In genomic region chr6:8148916-8149315, GRCm38 (mm10) we compare ENCODE assay signal across 27 mouse cellular contexts. TPM values are rescaled to one million over a fixed set of nuclear protein-coding genes. Genes with fewer than 3 reads are reported as not detected.
"Had no signal": no experiment of that assay in that cellular context is flagged by ENCODE, and none has a peak within 500 bp of the region (broad histone marks: within the 10 kb centered on the region; RNA-seq: fewer than 3 reads in every experiment).

No protein-coding gene starts in this region.

- H3K4me3 ChIP-seq: gastrocnemius, adult 2 months; heart, embryonic 10.5 days; heart, embryonic 12.5 days; hindbrain, embryonic 10.5 days; hindbrain, embryonic 12.5 days; intestine, embryonic 15.5 days; layer of hippocampus, adult 2 months; left cerebral cortex, adult 2 months; limb, embryonic 13.5 days; limb, embryonic 15.5 days; liver, embryonic 12.5 days had no signal

- H3K27ac ChIP-seq: gastrocnemius, adult 2 months; heart, embryonic 10.5 days; hindbrain, embryonic 10.5 days; hindbrain, embryonic 12.5 days; hindbrain, embryonic 14.5 days; intestine, embryonic 15.5 days; layer of hippocampus, adult 2 months; left cerebral cortex, adult 2 months; limb, embryonic 13.5 days; limb, embryonic 15.5 days; liver, embryonic 12.5 days; liver, embryonic 14.5 days had no signal

- DNase-seq: gastrocnemius, adult 2 months; gastrocnemius, postnatal 10 days; gastrocnemius, postnatal 25 days; heart, adult 18-20 months; heart, postnatal 10 days; heart, postnatal 4 days; kidney, adult 18-20 months; kidney, adult 8-10 months; kidney, postnatal 10 days; kidney, postnatal 25 days; kidney, postnatal 4 days; layer of hippocampus, adult 9-11 months had no signal

- H3K9me3 ChIP-seq: heart, embryonic 10.5 days; heart, embryonic 12.5 days; hindbrain, embryonic 10.5 days; hindbrain, embryonic 12.5 days; intestine, embryonic 15.5 days; limb, embryonic 13.5 days; limb, embryonic 15.5 days; liver, embryonic 12.5 days had no signal

- H3K36me3 ChIP-seq: heart, embryonic 10.5 days; heart, embryonic 12.5 days; hindbrain, embryonic 10.5 days; hindbrain, embryonic 12.5 days; intestine, embryonic 15.5 days; limb, embryonic 13.5 days; limb, embryonic 15.5 days; liver, embryonic 12.5 days had no signal

- H3K4me1 ChIP-seq: heart, embryonic 10.5 days; heart, embryonic 12.5 days; hindbrain, embryonic 10.5 days; hindbrain, embryonic 12.5 days; intestine, embryonic 15.5 days; limb, embryonic 15.5 days; liver, embryonic 12.5 days had no signal

- H3K27me3 ChIP-seq: heart, embryonic 12.5 days; hindbrain, embryonic 12.5 days; intestine, embryonic 15.5 days; limb, embryonic 13.5 days; limb, embryonic 15.5 days; liver, embryonic 12.5 days had no signal

RNA-seq across cellular contexts. Expression of gene Col28a1, which starts 43.5 kb away (rescaled TPM):
- total RNA-seq: granulocyte monocyte progenitor cell, adult 5-6 weeks had no signal
- polyA plus RNA-seq: heart, embryonic 10.5 days; heart, embryonic 12.5 days; inflammation-experienced regulatory T-cells, adult 6 months; liver, adult 2 months had no signal
